8 mouse cellular contexts compared by ENCODE assay signal in genomic region chr16:33399913-33400782, GRCm38 (mm10). TPM values are rescaled to one million over a fixed set of nuclear protein-coding genes. Genes with fewer than 3 reads are reported as not detected.
DNase-seq lines count a peak whose midpoint lies in the region; ATAC-seq and TF ChIP-seq lines count a peak whose summit lies in the region.

No protein-coding gene starts in this region.

- no peaks in the 10 kb centered on the region for H3K9me3 ChIP-seq in neural tube, embryonic 15.5 days (replicated peaks)

- H3K36me3 ChIP-seq in heart, adult 2 months (ENCODE audit: control insufficient read depth, insufficient read depth, low read length) = peaks cover 13% of the 10 kb centered on the region
- no peaks in the 10 kb centered on the region for H3K36me3 ChIP-seq in kidney, adult 2 months (ENCODE audit: control insufficient read depth, insufficient read depth, low read length)
- H3K36me3 ChIP-seq in neural tube, embryonic 15.5 days = no peaks in the 10 kb centered on the region

- DNase-seq in 3T3-L1 (ENCODE audit: low read depth, low spot score) (peak; percentile 81), ZHBTc4 (ENCODE audit: low read depth, low spot score) (peak; percentile 92)
- DNase-seq in embryo, embryonic 9.5 days (ENCODE audit: extremely low spot score) = peak; percentile 72
- peak; percentile 85 to 87 for DNase-seq in heart, adult 2 months
- DNase-seq in kidney, adult 2 months = peak; percentile 78
- peak; percentile 74 for DNase-seq in lung, adult 2 months
- DNase-seq in thymus, postnatal 0 days (ENCODE audit: low spot score) = peak; percentile 78

- TF ChIP-seq EP300 in heart, adult 2 months (IDR thresholded peaks at IDR 0.05; ENCODE audit: insufficient read depth, low read depth, low read length) = no peak

- peak overlapping the region; percentile 84 for H3K9ac ChIP-seq in heart, adult 2 months (ENCODE audit: low read depth, low read length)
- peak overlapping the region; percentile 40; the same call in 1 of the 2 replicates for H3K9ac ChIP-seq in neural tube, embryonic 15.5 days (replicated peaks)

- peak overlapping the region; percentile 49 for H3K4me3 ChIP-seq in heart, adult 2 months
- H3K4me3 ChIP-seq in kidney, adult 2 months (ENCODE audit: insufficient read depth, low read depth, low read length) = peak overlapping the region; percentile 52
- H3K4me3 ChIP-seq in lung, adult 2 months (replicated peaks; ENCODE audit: extremely low read depth, low read depth, low read length) = peak overlapping the region; percentile 71
- H3K4me3 ChIP-seq in neural tube, embryonic 15.5 days (replicated peaks) = peak overlapping the region; percentile 43

- peak; percentile 46 for TF ChIP-seq POLR2A in heart, adult 2 months (IDR thresholded peaks at IDR 0.05; ENCODE audit: insufficient read depth, low read depth, low read length)
- no peak for TF ChIP-seq POLR2A in kidney, adult 2 months (IDR thresholded peaks at IDR 0.05; ENCODE audit: low read depth, low read length)
- TF ChIP-seq POLR2A in lung, adult 2 months (IDR thresholded peaks at IDR 0.05; ENCODE audit: borderline replicate concordance, extremely low read depth, low read depth, low read length) = peak; percentile 37; the same call in 1 of the 2 replicates

- H3K79me2 ChIP-seq in heart, adult 2 months (replicated peaks; ENCODE audit: control insufficient read depth, insufficient read depth, low read length) = peaks cover 9% of the 10 kb centered on the region

- intact Hi-C loops in heart, adult 2 months (cut with DNase I) = loop anchor here (5.0 kb wide), 1 partner anchor 62 kb away; no protein-coding TSS in a partner anchor

- H3K27ac ChIP-seq in heart, adult 2 months = peak overlapping the region; percentile 80
- peak overlapping the region; percentile 61 for H3K27ac ChIP-seq in kidney, adult 2 months (ENCODE audit: insufficient read depth, low read depth, low read length)
- H3K27ac ChIP-seq in neural tube, embryonic 15.5 days (replicated peaks) = peak overlapping the region; percentile 34

- H3K27me3 ChIP-seq in heart, adult 2 months (ENCODE audit: control insufficient read depth, insufficient read depth, low read length) = no peaks in the 10 kb centered on the region
- no peaks in the 10 kb centered on the region for H3K27me3 ChIP-seq in kidney, adult 2 months (replicated peaks; ENCODE audit: control insufficient read depth, insufficient read depth, low read length)
- no peaks in the 10 kb centered on the region for H3K27me3 ChIP-seq in neural tube, embryonic 15.5 days (replicated peaks)

- peak overlapping the region; percentile 73 for H3K4me2 ChIP-seq in neural tube, embryonic 15.5 days

- peaks cover 14% of the 10 kb centered on the region for H3K4me1 ChIP-seq in heart, adult 2 months (ENCODE audit: control insufficient read depth, insufficient read depth, low read length)
- H3K4me1 ChIP-seq in kidney, adult 2 months (ENCODE audit: control insufficient read depth, insufficient read depth, low read length) = peaks cover 25% of the 10 kb centered on the region
- H3K4me1 ChIP-seq in lung, adult 2 months (ENCODE audit: control insufficient read depth, insufficient read depth, low read length) = peaks cover 14% of the 10 kb centered on the region
- peaks cover 10% of the 10 kb centered on the region for H3K4me1 ChIP-seq in neural tube, embryonic 15.5 days

- peak; percentile 11; the same call in 1 of the 2 replicates for TF ChIP-seq CTCF in heart, adult 2 months (IDR thresholded peaks at IDR 0.05)
- no peak for TF ChIP-seq CTCF in kidney, adult 2 months (conservative IDR thresholded peaks at IDR 0.05; ENCODE audit: insufficient read depth, insufficient read length, low read depth, low read length)
- no peak for TF ChIP-seq CTCF in lung, adult 2 months (IDR thresholded peaks at IDR 0.05; ENCODE audit: insufficient read depth, low read length)

- 1% methylated on average over 28 of the region's 28 CpGs for WGBS in heart, adult 2 months
- 2% methylated on average over 28 of the region's 28 CpGs for WGBS in kidney, adult 2 months
- WGBS in lung, adult 2 months = under 1% methylated on average over 28 of the region's 28 CpGs
- WGBS in neural tube, embryonic 15.5 days = 2% methylated on average over 28 of the region's 28 CpGs

- ATAC-seq in neural tube, embryonic 15.5 days (ENCODE audit: low FRiP score) = peak; percentile 84

RNA-seq across cellular contexts. Expression of gene Zfp148, which starts 19.5 kb away (rescaled TPM):
- total RNA-seq in heart, adult 2 months (2021) = 10 to 100 TPM; 37.9 to 40.9 TPM
- 6.1 and 12.3 TPM in 2 replicates for polyA plus RNA-seq in heart, adult 2 months (2012; rRNA removed)
- polyA plus RNA-seq in kidney, adult 2 months (2012; rRNA removed) = 8.7 and 9.8 TPM in 2 replicates
- 6.2 and 9.1 TPM in 2 replicates for polyA plus RNA-seq in lung, adult 2 months (2012; rRNA removed)
- polyA plus RNA-seq in neural tube, embryonic 15.5 days (2015; fragmentation: Nextera tagmentation; extraction: Ambion mirVana) = 43.3 and 50.0 TPM in 2 replicates
- 55.0 and 59.5 TPM in 2 replicates for polyA plus RNA-seq in thymus, postnatal 0 days (2015; fragmentation: Nextera tagmentation; extraction: Ambion mirVana)

Comparison
In these comparisons a context has a peak if more than half of its experiments do, and no peak if none do; other contexts are left out.
1. Peak in every context shown above with its lines: DNase-seq, ATAC-seq, H3K4me3 ChIP-seq and H3K27ac ChIP-seq.